ENCODE assay signal across 8 mouse cellular contexts in the genomic region with DNA sequence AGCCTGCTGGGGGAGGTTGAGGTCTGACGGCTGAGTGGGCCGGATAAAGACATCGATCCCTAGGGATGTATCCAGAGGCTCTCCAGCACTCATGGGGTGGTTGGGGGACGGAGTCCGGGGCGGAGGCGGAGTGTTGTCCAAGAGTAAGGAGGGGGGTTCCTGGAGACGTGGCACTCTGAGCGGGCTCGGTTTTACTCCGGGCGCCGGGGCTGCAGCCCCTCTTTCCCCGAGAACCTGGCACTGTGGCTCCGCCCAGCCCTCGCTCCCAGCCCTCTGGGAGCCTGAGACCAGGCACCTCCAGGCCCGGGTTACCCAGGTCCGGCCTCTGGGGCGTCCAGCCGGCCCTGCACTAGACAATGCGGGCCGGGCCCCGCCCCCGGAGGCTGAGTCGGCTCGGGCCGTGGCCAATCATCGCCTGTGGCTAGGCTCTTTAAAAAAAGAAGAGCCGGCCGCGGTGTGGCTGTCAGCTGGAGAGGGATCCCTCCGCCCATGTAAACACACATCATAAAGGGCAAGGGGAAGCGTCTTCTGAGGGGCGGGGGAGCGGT. TPM values are rescaled to one million over a fixed set of nuclear protein-coding genes. Genes with fewer than 3 reads are reported as not detected.
DNase-seq lines count a peak whose midpoint lies in the region; ATAC-seq lines count a peak whose summit lies in the region.

No protein-coding gene starts in this region.

- peak overlapping the region; percentile 75 for H3K9ac ChIP-seq in hindbrain, embryonic 14.5 days

- peak overlapping the region; percentile 90 for H3K27ac ChIP-seq in hindbrain, embryonic 14.5 days

- WGBS in hindbrain, embryonic 14.5 days, result under 1% methylated on average over 34 of the region's 35 CpGs

- no peaks in the 10 kb centered on the region for H3K36me3 ChIP-seq in hindbrain, embryonic 14.5 days (replicated peaks; ENCODE audit: control insufficient read depth, insufficient read depth)

- H3K4me2 ChIP-seq in hindbrain, embryonic 14.5 days (replicated peaks), result peak overlapping the region; percentile 74

- peak overlapping the region; percentile 53 for H3K4me3 ChIP-seq in hindbrain, embryonic 14.5 days (replicated peaks; ENCODE audit: low read length)

- no peaks in the 10 kb centered on the region for H3K27me3 ChIP-seq in hindbrain, embryonic 14.5 days (ENCODE audit: control insufficient read depth, insufficient read depth, low read length)

- H3K4me1 ChIP-seq in hindbrain, embryonic 14.5 days (replicated peaks; ENCODE audit: control insufficient read depth, insufficient read depth, low read length), result 0 out of 2 replicates have a peak, but pooled peaks cover 4% of the 10 kb centered on the region

- peak; percentile 95 for ATAC-seq in hindbrain, embryonic 14.5 days (ENCODE audit: low FRiP score)

- DNase-seq in NIH3T3 (ENCODE audit: low read depth), result peak; percentile 99
- peak; percentile 97 to 98 for DNase-seq in cerebellum, postnatal 10 days
- peak; percentile 88 to 92 for DNase-seq in frontal cortex, postnatal 14 days (ENCODE audit: low spot score in 2 of 2)
- DNase-seq in hindbrain, embryonic 14.5 days (ENCODE audit: low spot score), result peak; percentile 95
- DNase-seq in layer of hippocampus, postnatal 36 days, result peak; percentile 91 to 94
- peak; percentile 98 for DNase-seq in lung, postnatal 36 days
- peak; percentile 98 for DNase-seq in retina, postnatal 1 day
- peak; percentile 88 to 93 for DNase-seq in urinary bladder, adult 18-20 months (ENCODE audit: low spot score in 2 of 2)

- H3K9me3 ChIP-seq in hindbrain, embryonic 14.5 days (ENCODE audit: control insufficient read depth, low read length), result no peaks in the 10 kb centered on the region

RNA-seq across cellular contexts. Expression of a gene that starts 3.2 kb away (rescaled TPM):
- 83.0 TPM in 2 replicates for polyA plus RNA-seq in hindbrain, embryonic 14.5 days (2014; fragmentation: Nextera tagmentation; extraction: Ambion mirVana)
- total RNA-seq in layer of hippocampus, postnatal 36 days (2021), result 10 to 100 TPM; 72.0 to 73.4 TPM

RNA-seq across cellular contexts. Expression of a gene that starts 7.3 kb away (rescaled TPM):
- polyA plus RNA-seq in hindbrain, embryonic 14.5 days (2014; fragmentation: Nextera tagmentation; extraction: Ambion mirVana), result not detected in 2 replicates
- total RNA-seq in layer of hippocampus, postnatal 36 days (2021), result not detected

Comparison
In these comparisons a context has a peak if more than half of its experiments do, and no peak if none do; other contexts are left out.
1. Peak in every context shown above with its lines: DNase-seq, ATAC-seq, H3K4me3 ChIP-seq and H3K27ac ChIP-seq.